Mouse (Mus musculus) olfactory bulb, adult 2 months (tissue): ENCODE results near the gene Cx3cr1. TPM values are rescaled to one million over a fixed set of nuclear protein-coding genes. Genes with fewer than 3 reads are reported as not detected.

ENCODE experiments used
- H3K27ac ChIP-seq: fragments of 200-500 bp; 2 replicates; pipeline ENCODE4 v1.5.1; 2012; ENCODE audit warnings: low read depth, low read length; ENCODE audit not compliant: insufficient read depth
- H3K4me1 ChIP-seq: fragments of 200-500 bp; 2 replicates; pipeline ENCODE4 v1.6.1; 2012; ENCODE audit warnings: low read length; ENCODE audit not compliant: control insufficient read depth, insufficient read depth
- H3K4me3 ChIP-seq: fragments of 200-500 bp; 2 replicates; pipeline ENCODE4 v1.5.1; 2012; ENCODE audit warnings: mild to moderate bottlenecking, low read depth, low read length, moderate library complexity; ENCODE audit not compliant: insufficient read depth
- CTCF ChIP-seq: fragments of 200-500 bp; IDR thresholded peaks from 2 replicates; pipeline ENCODE4 v1.5.1; 2012; ENCODE audit warnings: low read depth, mild to moderate bottlenecking, low read length, moderate library complexity; ENCODE audit not compliant: insufficient read depth
- POLR2A ChIP-seq: fragments of 200-500 bp; IDR thresholded peaks from 2 replicates; pipeline ENCODE4 v1.6.1; 2012; ENCODE audit warnings: mild to moderate bottlenecking, low read depth, low read length, moderate library complexity; ENCODE audit not compliant: insufficient read depth
- WGBS: fragments of 180-500 bp; shearing (Covaris S2); methylation state at CpG from one replicate; pipeline ENCODE4 v1.1.7; 2018; 5-methylcytosine and 5-hydroxymethylcytosine counted together
- polyA plus RNA-seq: library from polyadenylated mRNA; stranded (reverse); fragments of >200 nt; gene quantifications from 2 replicates; pipeline ENCODE4 v1.2.4, GENCODE M21; 2012; ENCODE audit warnings: low replicate concordance; ENCODE audit not compliant: missing spikeins, insufficient read depth, insufficient read length

The Cx3cr1 gene
- polyA plus RNA-seq, 1 experiment: not detected

- 61% methylated on average over 6 of the region's 6 CpGs for WGBS
- TF ChIP-seq CTCF (no peak), POLR2A (no peak)
Observed at GRCm38 (mm10) chr9:120048495-120048894, 21.2 kb downstream of the Cx3cr1 start.

GRCm38 (mm10) chr9:120043115-120043514 is 26.6 kb downstream of the Cx3cr1 start:
- H3K4me3 ChIP-seq: no peak overlapping the region
- WGBS: 66% methylated on average over 7 of the region's 7 CpGs
- H3K4me1 ChIP-seq: no peaks in the 10 kb centered on the region
- H3K27ac ChIP-seq: no peak overlapping the region
- TF ChIP-seq CTCF: no peak
- TF ChIP-seq POLR2A: no peak

More at GRCm38 (mm10) chr9:120048495-120048894, 21.2 kb downstream of the Cx3cr1 start:
- Histone ChIP-seq H3K4me1 (no peaks in the 10 kb centered on the region), H3K27ac (no peak overlapping the region), H3K4me3 (no peak overlapping the region)

- 71% methylated on average over 7 of the region's 7 CpGs for WGBS
- Histone ChIP-seq H3K27ac (no peak overlapping the region), H3K4me3 (no peak overlapping the region), H3K4me1 (no peaks in the 10 kb centered on the region)
- TF ChIP-seq POLR2A: no peak
- no peak for TF ChIP-seq CTCF
Observed at GRCm38 (mm10) chr9:120037414-120037813, 32.3 kb downstream of the Cx3cr1 start.

- H3K4me1 ChIP-seq: no peaks in the 10 kb centered on the region
- no peak overlapping the region for H3K27ac ChIP-seq
- H3K4me3 ChIP-seq: no peak overlapping the region
- 70% methylated on average over 8 of the region's 8 CpGs for WGBS
- TF ChIP-seq POLR2A: no peak
- no peak for TF ChIP-seq CTCF
Observed at GRCm38 (mm10) chr9:120034375-120034774, 35.3 kb downstream of the Cx3cr1 start.

- 92% methylated on average over 6 of the region's 6 CpGs for WGBS
- TF ChIP-seq POLR2A: no peak
- no peak for TF ChIP-seq CTCF
- no peak overlapping the region for H3K27ac ChIP-seq
Observed at GRCm38 (mm10) chr9:120032710-120033109, 37.0 kb downstream of the Cx3cr1 start.

GRCm38 (mm10) chr9:120030421-120030820 is 39.3 kb downstream of the Cx3cr1 start:
- TF ChIP-seq POLR2A (no peak), CTCF (no peak)
- Histone ChIP-seq H3K4me3 (no peak overlapping the region), H3K4me1 (peaks cover 10% of the 10 kb centered on the region), H3K27ac (no peak overlapping the region)
- WGBS: 91% methylated on average over 10 of the region's 10 CpGs

More at GRCm38 (mm10) chr9:120032710-120033109, 37.0 kb downstream of the Cx3cr1 start:
- H3K4me3 ChIP-seq: no peak overlapping the region
- H3K4me1 ChIP-seq: peaks cover under 1% of the 10 kb centered on the region; the same call in 1 of the 2 replicates

- 96% methylated on average over 6 of the region's 6 CpGs for WGBS
- Histone ChIP-seq H3K27ac (no peak overlapping the region), H3K4me3 (no peak overlapping the region), H3K4me1 (peaks cover 10% of the 10 kb centered on the region)
- TF ChIP-seq POLR2A (no peak), CTCF (no peak)
Observed at GRCm38 (mm10) chr9:120029880-120030279, 39.8 kb downstream of the Cx3cr1 start.

- H3K27ac ChIP-seq: peak overlapping the region; percentile 11
- H3K4me1 ChIP-seq: peaks cover 10% of the 10 kb centered on the region
- no peak overlapping the region for H3K4me3 ChIP-seq
- 8% methylated on average over 11 of the region's 14 CpGs for WGBS
- no peak for TF ChIP-seq POLR2A
- TF ChIP-seq CTCF: no peak
Observed at GRCm38 (mm10) chr9:120027401-120028151, 42.1 kb downstream of the Cx3cr1 start.

- TF ChIP-seq CTCF (no peak), POLR2A (no peak)
- 87% methylated on average over 5 of the region's 5 CpGs for WGBS
- no peak overlapping the region for H3K27ac ChIP-seq
- peaks cover 14% of the 10 kb centered on the region for H3K4me1 ChIP-seq
- no peak overlapping the region for H3K4me3 ChIP-seq
Observed at GRCm38 (mm10) chr9:120024625-120025024, 45.1 kb downstream of the Cx3cr1 start.
